Mouse (Mus musculus): ENCODE measurements around the gene Gba. TPM values are rescaled to one million over a fixed set of nuclear protein-coding genes. Genes with fewer than 3 reads are reported as not detected.

The Gba gene
- total and polyA plus RNA-seq, 2 experiments from 2014 or later: 46.1 to 64.6 TPM

GRCm38 (mm10) chr3:89225321-89225815 is 22.6 kb downstream of the Gba start:
- Histone ChIP-seq H3K9me3 (ENCODE audit: low read length) (no peaks in the 10 kb centered on the region), H3K4me3 (ENCODE audit: low read depth, low read length) (peak overlapping the region; percentile 41), H3K27ac (ENCODE audit: low read depth, low read length) (peak overlapping the region; percentile 80), H3K9ac (replicated peaks; ENCODE audit: low read length, poor library complexity, severe bottlenecking) (peak overlapping the region; percentile 55), H3K4me2 (ENCODE audit: low read depth, low read length, poor library complexity, severe bottlenecking) (peak overlapping the region; percentile 85), H3K36me3 (ENCODE audit: insufficient read depth, low read length) (no peaks in the 10 kb centered on the region), H3K4me1 (ENCODE audit: insufficient read depth, low read length) (peaks cover 26% of the 10 kb centered on the region; the same call in 1 of the 2 replicates), H3K27me3 (ENCODE audit: insufficient read depth, low read length) (no peaks in the 10 kb centered on the region)
- no peak for DNase-seq (ENCODE audit: low spot score)
- ATAC-seq (ENCODE audit: low FRiP score): no peak
- 17% methylated on average over 12 of the region's 12 CpGs for WGBS
- TF ChIP-seq CTCF (IDR thresholded peaks at IDR 0.05): no peak

- H3K4me3 ChIP-seq (ENCODE audit: low read depth, low read length): peak overlapping the region; percentile 41
- DNase-seq (ENCODE audit: low spot score) (peak; percentile 84), ATAC-seq (ENCODE audit: low FRiP score) (peak; percentile 47)
- peak overlapping the region; percentile 80 for H3K27ac ChIP-seq (ENCODE audit: low read depth, low read length)
- H3K27me3 ChIP-seq (ENCODE audit: insufficient read depth, low read length): no peaks in the 10 kb centered on the region
- no peaks in the 10 kb centered on the region for H3K36me3 ChIP-seq (ENCODE audit: insufficient read depth, low read length)
- peaks cover 26% of the 10 kb centered on the region; the same call in 1 of the 2 replicates for H3K4me1 ChIP-seq (ENCODE audit: insufficient read depth, low read length)
- TF ChIP-seq CTCF (IDR thresholded peaks at IDR 0.05): no peak
- peak overlapping the region; percentile 85 for H3K4me2 ChIP-seq (ENCODE audit: low read depth, low read length, poor library complexity, severe bottlenecking)
- H3K9me3 ChIP-seq (ENCODE audit: low read length): no peaks in the 10 kb centered on the region
- 14% methylated on average over 4 of the region's 4 CpGs for WGBS
- peak overlapping the region; percentile 55 for H3K9ac ChIP-seq (replicated peaks; ENCODE audit: low read length, poor library complexity, severe bottlenecking)
These were observed 23.2 kb downstream of the Gba start for GRCm38 (mm10) chr3:89225918-89226317.

GRCm38 (mm10) chr3:89226361-89226760 is 23.6 kb downstream of the Gba start:
- Histone ChIP-seq H3K9ac (replicated peaks; ENCODE audit: low read length, poor library complexity, severe bottlenecking) (peak overlapping the region; percentile 55; the same call in 1 of the 2 replicates), H3K27me3 (ENCODE audit: insufficient read depth, low read length) (no peaks in the 10 kb centered on the region), H3K4me1 (ENCODE audit: insufficient read depth, low read length) (peaks cover 26% of the 10 kb centered on the region; the same call in 1 of the 2 replicates), H3K4me2 (ENCODE audit: low read depth, low read length, poor library complexity, severe bottlenecking) (peak overlapping the region; percentile 85), H3K27ac (ENCODE audit: low read depth, low read length) (peak overlapping the region; percentile 80), H3K36me3 (ENCODE audit: insufficient read depth, low read length) (no peaks in the 10 kb centered on the region), H3K9me3 (ENCODE audit: low read length) (no peaks in the 10 kb centered on the region), H3K4me3 (ENCODE audit: low read depth, low read length) (peak overlapping the region; percentile 41)
- no peak for TF ChIP-seq CTCF (IDR thresholded peaks at IDR 0.05)
- ATAC-seq (ENCODE audit: low FRiP score) (no peak), DNase-seq (ENCODE audit: low spot score) (no peak)
- WGBS: 8% methylated on average over 11 of the region's 11 CpGs

- peaks cover 26% of the 10 kb centered on the region; the same call in 1 of the 2 replicates for H3K4me1 ChIP-seq (ENCODE audit: insufficient read depth, low read length)
- H3K27me3 ChIP-seq (ENCODE audit: insufficient read depth, low read length): no peaks in the 10 kb centered on the region
- H3K9me3 ChIP-seq (ENCODE audit: low read length): no peaks in the 10 kb centered on the region
- 5% methylated on average over 19 of the region's 21 CpGs for WGBS
- peak within 1 kb of the TSS; percentile 55 for H3K9ac ChIP-seq (replicated peaks; ENCODE audit: low read length, poor library complexity, severe bottlenecking)
- no peak for TF ChIP-seq CTCF (IDR thresholded peaks at IDR 0.05)
- no peaks in the 10 kb centered on the region for H3K36me3 ChIP-seq (ENCODE audit: insufficient read depth, low read length)
- peak within 1 kb of the TSS; percentile 85 for H3K4me2 ChIP-seq (ENCODE audit: low read depth, low read length, poor library complexity, severe bottlenecking)
- no peak for DNase-seq (ENCODE audit: low spot score)
- ATAC-seq (ENCODE audit: low FRiP score): 0 out of 2 replicates have a peak, but pooled peaks have one; percentile 2
- peak within 1 kb of the TSS; percentile 41 for H3K4me3 ChIP-seq (ENCODE audit: low read depth, low read length)
- H3K27ac ChIP-seq (ENCODE audit: low read depth, low read length): peak within 1 kb of the TSS; percentile 80
These were observed 24.2 kb downstream of the Gba start, which contains the start of gene Mtx1 for GRCm38 (mm10) chr3:89226900-89227299. Mtx1 (minus strand) TSS chr3:89227088.

- H3K4me2 ChIP-seq (ENCODE audit: low read depth, low read length, poor library complexity, severe bottlenecking): peak overlapping the region; percentile 85
- H3K4me3 ChIP-seq (ENCODE audit: low read depth, low read length): peak overlapping the region; percentile 41
- H3K4me1 ChIP-seq (ENCODE audit: insufficient read depth, low read length): peaks cover 26% of the 10 kb centered on the region; the same call in 1 of the 2 replicates
- 1% methylated on average over 41 of the region's 41 CpGs for WGBS
- peak overlapping the region; percentile 80 for H3K27ac ChIP-seq (ENCODE audit: low read depth, low read length)
- TF ChIP-seq CTCF (IDR thresholded peaks at IDR 0.05): no peak
- DNase-seq (ENCODE audit: low spot score): peak; percentile 97
- peak overlapping the region; percentile 55 for H3K9ac ChIP-seq (replicated peaks; ENCODE audit: low read length, poor library complexity, severe bottlenecking)
- H3K27me3 ChIP-seq (ENCODE audit: insufficient read depth, low read length): no peaks in the 10 kb centered on the region
- no peaks in the 10 kb centered on the region for H3K9me3 ChIP-seq (ENCODE audit: low read length)
- ATAC-seq (ENCODE audit: low FRiP score): peak; percentile 77
- no peaks in the 10 kb centered on the region for H3K36me3 ChIP-seq (ENCODE audit: insufficient read depth, low read length)
These were observed 24.8 kb downstream of the Gba start for GRCm38 (mm10) chr3:89227307-89228179.

Data from midbrain, postnatal 0 days (tissue).